Mouse (Mus musculus) heart, embryonic 16.5 days (tissue): ENCODE data around the gene Arid5b. TPM values are rescaled to one million over a fixed set of nuclear protein-coding genes. Genes with fewer than 3 reads are reported as not detected.

Experiments
- ATAC-seq: fragments of 200-750 bp; cut with Nextera tagmentation; replicated peaks from 2 replicates; pipeline ENCODE4 v1.8.0; 2017; ENCODE audit warnings: moderate number of reproducible peaks; ENCODE audit not compliant: insufficient read depth, low FRiP score; ENCODE audit errors: extremely low read depth
- H3K27ac ChIP-seq: fragments of 300-500 bp; sonication (generic); 2 replicates; pipeline ENCODE4 v1.5.1; 2014; ENCODE audit warnings: mild to moderate bottlenecking, low read length, control low read depth, moderate library complexity
- H3K27me3 ChIP-seq: fragments of 300-500 bp; sonication (generic); 2 replicates; pipeline ENCODE4 v1.6.1; 2014; ENCODE audit warnings: low read length, mixed read lengths; ENCODE audit not compliant: control insufficient read depth, insufficient read depth
- H3K36me3 ChIP-seq: fragments of 300-500 bp; sonication (generic); 2 replicates; pipeline ENCODE4 v1.6.1; 2014; ENCODE audit not compliant: control insufficient read depth, insufficient read depth
- H3K4me1 ChIP-seq: fragments of 300-500 bp; sonication (generic); 2 replicates; pipeline ENCODE4 v1.6.1; 2014; ENCODE audit warnings: low read length, mixed read lengths; ENCODE audit not compliant: control insufficient read depth, insufficient read depth
- H3K4me2 ChIP-seq: fragments of 300-500 bp; sonication (generic); 2 replicates; pipeline ENCODE4 v1.6.1; 2014; ENCODE audit warnings: low read depth, mild to moderate bottlenecking, control low read depth, low read length
- H3K4me3 ChIP-seq: fragments of 300-500 bp; sonication (generic); 2 replicates; pipeline ENCODE4 v1.5.1; 2014; ENCODE audit warnings: mild to moderate bottlenecking, control low read depth, low read length
- H3K9ac ChIP-seq: fragments of 300-500 bp; sonication (generic); 2 replicates; pipeline ENCODE4 v1.6.1; 2014; ENCODE audit warnings: low read length, control low read depth
- H3K9me3 ChIP-seq: fragments of 300-500 bp; sonication (generic); replicated peaks from 2 replicates; pipeline ENCODE4 v1.6.1; 2016; ENCODE audit warnings: low read length; ENCODE audit not compliant: control insufficient read depth
- WGBS: fragments of 180-500 bp; shearing (Covaris S2); extraction: QIAGEN DNeasy Blood & Tissue Kit; methylation state at CpG from one replicate; pipeline ENCODE4 v1.1.7; 2014; 5-methylcytosine and 5-hydroxymethylcytosine counted together
- polyA plus RNA-seq: library from polyadenylated mRNA; unstranded; fragments of >200 nt; fragmentation: Nextera tagmentation; extraction: Ambion mirVana; gene quantifications from 2 replicates; pipeline ENCODE4 v1.2.1, GENCODE M21; 2015

Arid5b gene
- polyA plus RNA-seq, 1 experiment from 2014 or later: 19.6 TPM

- Histone ChIP-seq H3K36me3 (peaks cover 4% of the 10 kb centered on the region; the same call in 1 of the 2 replicates), H3K9me3 (no peaks in the 10 kb centered on the region), H3K4me3 (peak overlapping the region; percentile 86), H3K4me2 (peak overlapping the region; percentile 90), H3K4me1 (peaks cover 8% of the 10 kb centered on the region; the same call in 1 of the 2 replicates), H3K27ac (peak overlapping the region; percentile 95), H3K9ac (peak overlapping the region; percentile 89), H3K27me3 (no peaks in the 10 kb centered on the region)
- peak; percentile 71 for ATAC-seq
- WGBS: 0% methylated on average over 28 of the region's 29 CpGs
Measured at GRCm38 (mm10) chr10:68276350-68276975, 2.1 kb downstream of the Arid5b start.

DNA sequence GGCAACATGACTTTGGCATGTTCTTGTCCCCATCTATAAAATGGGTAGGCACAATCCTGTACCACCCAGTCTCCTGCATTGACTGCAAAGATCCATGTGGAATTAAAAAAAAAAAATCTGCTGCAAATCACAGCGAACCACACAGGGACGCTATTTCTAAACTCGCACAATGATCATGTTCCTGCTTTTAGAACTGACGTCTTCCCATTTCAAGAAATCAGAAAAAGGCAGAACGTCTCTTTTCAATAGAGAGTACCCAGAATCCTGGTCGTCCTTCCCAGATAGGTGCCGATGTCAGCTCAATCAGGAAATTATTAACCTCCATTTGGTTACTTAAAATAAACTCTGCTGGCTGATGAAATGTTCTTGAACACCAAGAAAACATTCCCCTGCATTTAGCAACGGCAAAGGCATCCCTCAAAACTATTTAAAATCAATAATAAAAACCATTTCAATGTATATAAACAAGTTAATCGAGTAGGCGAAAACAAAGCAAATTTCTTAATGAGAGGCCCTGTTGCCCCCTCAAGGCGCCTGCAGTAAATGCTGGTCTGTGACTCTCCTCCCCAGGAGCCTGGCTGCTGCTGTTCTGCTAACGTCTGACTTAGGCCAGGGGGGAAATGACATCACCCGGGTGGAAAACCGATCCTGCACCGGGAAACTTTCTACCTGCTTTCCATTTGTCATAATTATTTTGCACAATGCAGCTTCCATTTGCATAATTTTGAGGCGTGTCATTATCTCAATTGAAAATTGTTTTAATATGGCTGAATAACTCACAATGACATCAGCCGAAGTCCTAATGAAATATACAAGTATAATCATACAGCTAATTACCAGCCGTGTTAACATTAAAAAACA is 3.4 kb downstream of the Arid5b start:
- H3K27me3 ChIP-seq: no peaks in the 10 kb centered on the region
- peak overlapping the region; percentile 47 for H3K9ac ChIP-seq
- H3K9me3 ChIP-seq: no peaks in the 10 kb centered on the region
- H3K27ac ChIP-seq: peak overlapping the region; percentile 67
- ATAC-seq: no peak
- H3K4me1 ChIP-seq: peaks cover 5% of the 10 kb centered on the region; the same call in 1 of the 2 replicates
- H3K4me2 ChIP-seq: peak overlapping the region; percentile 90
- peak overlapping the region; percentile 27 for H3K4me3 ChIP-seq
- H3K36me3 ChIP-seq: peaks cover 7% of the 10 kb centered on the region; the same call in 1 of the 2 replicates
- WGBS: 24% methylated on average over 18 of the region's 18 CpGs

- ATAC-seq: no peak
- no peaks in the 10 kb centered on the region for H3K9me3 ChIP-seq
- no peak overlapping the region for H3K4me3 ChIP-seq
Measured at GRCm38 (mm10) chr10:68269789-68270188, 8.8 kb downstream of the Arid5b start.

DNA sequence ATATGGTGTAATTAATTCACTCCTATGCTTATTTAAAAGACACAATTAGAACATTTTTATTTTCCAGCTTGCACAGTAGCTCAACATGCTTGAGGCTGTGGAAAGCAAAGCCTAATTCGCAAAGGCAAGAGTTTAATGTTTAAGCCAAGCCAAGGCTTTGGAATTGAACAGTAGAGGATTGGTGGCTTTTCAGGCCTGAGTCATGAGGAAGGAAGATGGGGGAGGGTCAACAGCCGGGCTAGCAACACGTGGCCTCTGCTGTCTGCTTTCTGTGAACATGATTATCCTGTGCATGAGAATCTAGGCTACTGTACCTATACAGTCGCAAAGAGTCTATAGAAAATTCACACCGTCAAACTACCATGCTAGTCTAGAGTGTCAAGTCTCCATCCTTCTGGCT is 9.9 kb downstream of the Arid5b start:
- H3K9me3 ChIP-seq: no peaks in the 10 kb centered on the region
- ATAC-seq: no peak

More at GRCm38 (mm10) chr10:68269789-68270188, 8.8 kb downstream of the Arid5b start:
- no peak overlapping the region for H3K4me2 ChIP-seq
- peaks cover 7% of the 10 kb centered on the region; the same call in 1 of the 2 replicates for H3K36me3 ChIP-seq
- H3K4me1 ChIP-seq: peaks cover 6% of the 10 kb centered on the region
- 88% methylated on average over 10 of the region's 10 CpGs for WGBS
- no peaks in the 10 kb centered on the region for H3K27me3 ChIP-seq
- no peak overlapping the region for H3K27ac ChIP-seq
- no peak overlapping the region for H3K9ac ChIP-seq

DNA sequence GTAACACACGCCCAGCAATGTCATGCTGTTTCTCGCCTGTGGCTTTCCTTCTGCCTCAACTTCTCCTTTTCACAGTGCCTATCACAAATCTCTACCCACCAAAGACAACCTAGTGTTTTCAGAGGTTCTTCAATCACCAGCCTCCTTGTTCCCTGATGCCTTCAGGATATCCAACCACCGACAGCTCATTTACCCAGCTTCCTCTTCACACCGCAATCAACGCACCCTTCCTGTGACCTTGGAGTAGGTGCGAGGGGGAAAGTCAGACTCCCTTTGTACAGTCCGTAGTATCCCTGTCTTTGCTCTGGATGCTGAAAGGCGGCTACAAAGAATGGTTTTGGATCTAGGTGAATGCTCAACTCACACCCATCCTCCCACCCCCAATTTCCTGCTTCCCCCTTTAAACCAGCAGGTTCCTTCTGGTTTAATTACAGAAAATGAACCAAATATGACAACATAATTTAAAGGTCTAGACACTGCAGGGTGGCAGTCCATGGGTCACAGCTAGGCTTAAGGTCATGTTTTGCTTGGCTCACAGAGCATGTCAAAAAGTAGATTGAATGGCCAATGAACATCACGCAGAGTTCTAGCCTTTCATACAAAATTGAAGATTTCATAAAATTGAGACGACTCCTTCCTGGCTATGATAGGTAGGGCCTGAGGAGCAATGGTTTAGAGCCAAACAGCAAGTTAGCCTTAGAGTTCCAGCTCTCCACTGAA is 14.4 kb downstream of the Arid5b start:
- Histone ChIP-seq H3K4me3 (no peak overlapping the region), H3K9me3 (no peaks in the 10 kb centered on the region), H3K4me2 (no peak overlapping the region), H3K36me3 (0 out of 2 replicates have a peak, but pooled peaks cover 3% of the 10 kb centered on the region), H3K27me3 (no peaks in the 10 kb centered on the region), H3K4me1 (peaks cover 16% of the 10 kb centered on the region), H3K9ac (no peak overlapping the region), H3K27ac (no peak overlapping the region)
- 77% methylated on average over 10 of the region's 10 CpGs for WGBS
- no peak for ATAC-seq

More for the DNA sequence above, 9.9 kb downstream of the Arid5b start:
- Histone ChIP-seq H3K4me3 (no peak overlapping the region), H3K4me1 (peaks cover 11% of the 10 kb centered on the region), H3K9ac (no peak overlapping the region), H3K4me2 (no peak overlapping the region), H3K27ac (no peak overlapping the region), H3K36me3 (peaks cover 10% of the 10 kb centered on the region; the same call in 1 of the 2 replicates), H3K27me3 (no peaks in the 10 kb centered on the region)
- WGBS: 57% methylated on average over 5 of the region's 5 CpGs

GRCm38 (mm10) chr10:68263296-68263968 is 15.1 kb downstream of the Arid5b start:
- no peak for ATAC-seq
- WGBS: 82% methylated on average over 9 of the region's 9 CpGs

GRCm38 (mm10) chr10:68259601-68260000 is 18.9 kb downstream of the Arid5b start:
- no peak overlapping the region for H3K4me3 ChIP-seq
- WGBS: 72% methylated on average over 4 of the region's 4 CpGs

More at GRCm38 (mm10) chr10:68263296-68263968, 15.1 kb downstream of the Arid5b start:
- no peaks in the 10 kb centered on the region for H3K9me3 ChIP-seq
- H3K9ac ChIP-seq: no peak overlapping the region
- H3K36me3 ChIP-seq: 0 out of 2 replicates have a peak, but pooled peaks cover 3% of the 10 kb centered on the region
- no peak overlapping the region for H3K4me3 ChIP-seq
- no peaks in the 10 kb centered on the region for H3K27me3 ChIP-seq
- H3K4me2 ChIP-seq: no peak overlapping the region
- no peak overlapping the region for H3K27ac ChIP-seq
- peaks cover 10% of the 10 kb centered on the region for H3K4me1 ChIP-seq

DNA sequence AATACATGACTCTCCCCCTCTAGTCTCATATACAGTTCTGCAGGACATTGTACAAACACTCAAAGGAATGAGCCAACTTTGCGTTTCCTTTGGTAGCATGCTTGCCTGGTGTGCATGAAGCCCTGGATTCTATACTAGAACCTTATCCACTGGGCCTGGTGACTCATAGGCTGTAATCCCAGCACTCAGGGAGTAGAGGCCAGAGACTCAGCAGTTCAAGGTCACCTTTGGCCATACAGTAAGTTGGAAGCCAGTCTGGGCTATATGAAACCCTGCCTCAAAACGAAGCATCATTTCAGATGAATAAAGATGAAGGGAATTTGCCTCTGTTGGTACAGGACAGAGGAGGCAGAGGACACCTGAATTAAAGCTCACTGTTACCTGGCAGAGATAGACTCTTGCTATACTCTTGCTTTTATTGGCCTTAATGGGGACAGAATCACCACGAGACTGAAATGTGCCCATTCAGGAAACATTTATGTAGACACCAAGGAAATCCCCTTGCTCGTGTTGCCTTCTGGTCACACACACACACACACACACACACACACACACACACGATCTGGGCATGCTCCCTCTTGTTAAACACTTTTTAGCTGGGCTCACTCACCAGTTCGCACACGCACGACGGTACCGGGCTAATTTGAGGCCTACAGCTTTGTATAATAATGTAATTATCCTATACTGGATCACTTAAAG is 21.0 kb downstream of the Arid5b start:
- H3K9me3 ChIP-seq: no peaks in the 10 kb centered on the region
- H3K27me3 ChIP-seq: no peaks in the 10 kb centered on the region
- no peak overlapping the region for H3K9ac ChIP-seq
- H3K4me1 ChIP-seq: peaks cover 8% of the 10 kb centered on the region; the same call in 1 of the 2 replicates
- WGBS: 86% methylated on average over 10 of the region's 10 CpGs
- no peak overlapping the region for H3K27ac ChIP-seq
- ATAC-seq: no peak
- H3K4me2 ChIP-seq: no peak overlapping the region
- no peak overlapping the region for H3K4me3 ChIP-seq
- H3K36me3 ChIP-seq: no peaks in the 10 kb centered on the region

More at GRCm38 (mm10) chr10:68259601-68260000, 18.9 kb downstream of the Arid5b start:
- ATAC-seq: no peak
- peaks cover 10% of the 10 kb centered on the region; the same call in 1 of the 2 replicates for H3K4me1 ChIP-seq
- no peaks in the 10 kb centered on the region for H3K9me3 ChIP-seq
- no peak overlapping the region for H3K4me2 ChIP-seq
- no peak overlapping the region for H3K9ac ChIP-seq
- H3K36me3 ChIP-seq: 0 out of 2 replicates have a peak, but pooled peaks cover 1% of the 10 kb centered on the region
- H3K27ac ChIP-seq: no peak overlapping the region
- H3K27me3 ChIP-seq: no peaks in the 10 kb centered on the region
